ENCODE assay signal across 10 mouse cellular contexts in genomic region chr13:107970422-107971142, GRCm38 (mm10).
A peak's percentile ranks its signal among the peaks of the same experiment; 100 is the strongest.
DNase-seq lines count a peak whose midpoint lies in the region; ATAC-seq lines count a peak whose summit lies in the region.
"Had no signal": no experiment of that assay in that cellular context is flagged by ENCODE, and none has a peak within 500 bp of the region (broad histone marks: within the 10 kb centered on the region; RNA-seq: fewer than 3 reads in every experiment).

No protein-coding gene starts in this region.

- H3K4me2 ChIP-seq in lung, embryonic 15.5 days, result peak overlapping the region; percentile 11; the same call in 1 of the 2 replicates
- peak overlapping the region; percentile 16; the same call in 1 of the 2 replicates for H3K4me2 ChIP-seq in forebrain, embryonic 14.5 days (ENCODE audit: low read length)
- peak overlapping the region; percentile 30; the same call in 1 of the 2 replicates for H3K4me2 ChIP-seq in midbrain, embryonic 16.5 days (ENCODE audit: low read length)
- H3K4me2 ChIP-seq: limb, embryonic 15.5 days had no signal

- WGBS in lung, embryonic 15.5 days, result 57% methylated on average over 11 of the region's 11 CpGs
- WGBS in forebrain, embryonic 14.5 days, result 45% methylated on average over 11 of the region's 11 CpGs
- 54% methylated on average over 11 of the region's 11 CpGs for WGBS in midbrain, embryonic 16.5 days

- no peak overlapping the region for H3K9ac ChIP-seq in lung, embryonic 15.5 days
- no peak overlapping the region for H3K9ac ChIP-seq in forebrain, embryonic 14.5 days (ENCODE audit: low read length)
- H3K9ac ChIP-seq in midbrain, embryonic 16.5 days (ENCODE audit: low read depth, low read length), result no peak overlapping the region
- H3K9ac ChIP-seq: limb, embryonic 15.5 days had no signal

- H3K27ac ChIP-seq in lung, embryonic 15.5 days, result no peak overlapping the region
- peak overlapping the region; percentile 73; the same call in 1 of the 2 replicates for H3K27ac ChIP-seq in forebrain, embryonic 14.5 days (ENCODE audit: low read depth, low read length)
- H3K27ac ChIP-seq in midbrain, embryonic 16.5 days (ENCODE audit: low read length), result no peak overlapping the region
- H3K27ac ChIP-seq: limb, embryonic 15.5 days had no signal

- H3K27me3 ChIP-seq in lung, embryonic 15.5 days, result no peaks in the 10 kb centered on the region
- no peaks in the 10 kb centered on the region for H3K27me3 ChIP-seq in forebrain, embryonic 14.5 days (replicated peaks; ENCODE audit: control insufficient read depth, insufficient read depth, low read length)
- H3K27me3 ChIP-seq in midbrain, embryonic 16.5 days (ENCODE audit: control insufficient read depth, insufficient read depth, low read depth, low read length), result no peaks in the 10 kb centered on the region
- H3K27me3 ChIP-seq: limb, embryonic 15.5 days had no signal

- no peak overlapping the region for H3K4me3 ChIP-seq in lung, embryonic 15.5 days
- H3K4me3 ChIP-seq in forebrain, embryonic 14.5 days (ENCODE audit: low read depth, low read length), result no peak overlapping the region
- H3K4me3 ChIP-seq in midbrain, embryonic 16.5 days (ENCODE audit: low read depth, low read length), result no peak overlapping the region
- H3K4me3 ChIP-seq: limb, embryonic 15.5 days had no signal

- DNase-seq in cerebellum, postnatal 36 days, result peak; percentile 5 to 8
- DNase-seq in cerebellum, postnatal 4 days (ENCODE audit: low spot score in 2 of 2), result no peak
- no peak for DNase-seq in lung, postnatal 4 days
- DNase-seq in forebrain, embryonic 14.5 days (ENCODE audit: low spot score), result peak; percentile 70
- no peak for DNase-seq in embryo, embryonic 11 days
- no peak for DNase-seq in adrenal gland, adult 2 months
- DNase-seq: adrenal gland, adult 8-10 months had no signal

- 0 out of 2 replicates have a peak, but pooled peaks cover 10% of the 10 kb centered on the region for H3K4me1 ChIP-seq in lung, embryonic 15.5 days
- H3K4me1 ChIP-seq in forebrain, embryonic 14.5 days (ENCODE audit: control insufficient read depth, insufficient read depth, low read length), result peaks cover 18% of the 10 kb centered on the region
- H3K4me1 ChIP-seq in midbrain, embryonic 16.5 days (ENCODE audit: control insufficient read depth, insufficient read depth, low read length), result peaks cover 8% of the 10 kb centered on the region

- no peaks in the 10 kb centered on the region for H3K36me3 ChIP-seq in lung, embryonic 15.5 days
- H3K36me3 ChIP-seq in forebrain, embryonic 14.5 days (ENCODE audit: control insufficient read depth, insufficient read depth, low read length), result no peaks in the 10 kb centered on the region
- no peaks in the 10 kb centered on the region for H3K36me3 ChIP-seq in midbrain, embryonic 16.5 days (ENCODE audit: control insufficient read depth, insufficient read depth, low read length)
- H3K36me3 ChIP-seq: limb, embryonic 15.5 days had no signal

- H3K9me3 ChIP-seq in lung, embryonic 15.5 days, result no peaks in the 10 kb centered on the region
- H3K9me3 ChIP-seq in forebrain, embryonic 14.5 days (replicated peaks; ENCODE audit: control insufficient read depth, low read length), result no peaks in the 10 kb centered on the region
- H3K9me3 ChIP-seq in midbrain, embryonic 16.5 days (replicated peaks; ENCODE audit: control insufficient read depth, low read length, poor library complexity, severe bottlenecking), result no peaks in the 10 kb centered on the region
- H3K9me3 ChIP-seq: limb, embryonic 15.5 days had no signal

- ATAC-seq in lung, embryonic 15.5 days (ENCODE audit: borderline replicate concordance, extremely low read depth, low FRiP score, low TSS enrichment), result no peak; the same call in 1 of the 2 replicates
- peak; percentile 62 for ATAC-seq in forebrain, embryonic 14.5 days
- ATAC-seq in midbrain, embryonic 16.5 days, result peak; percentile 49

Comparison
In these comparisons a context has a peak if more than half of its experiments do, and no peak if none do; other contexts are left out.
1. DNase-seq: peak in cerebellum, postnatal 36 days (2 of 2) and forebrain, embryonic 14.5 days (single experiment); none in cerebellum, postnatal 4 days (0 of 2), lung, postnatal 4 days (0 of 2), embryo, embryonic 11 days (single experiment) and adrenal gland, adult 2 months (single experiment).
2. Peak in every context shown above with its lines, with median percentiles within 50 percentile points of each other: H3K4me2 ChIP-seq.